Mouse (Mus musculus) G1E-ER4 (cell line): ENCODE results near the gene Znrf1. TPM values are rescaled to one million over a fixed set of nuclear protein-coding genes. Genes with fewer than 3 reads are reported as not detected.
A peak's percentile ranks its signal among the peaks of the same experiment; 100 is the strongest.

Experiments
- GATA1 ChIP-seq: IDR thresholded peaks from one replicate; pipeline ENCODE4 v1.8.0; 2012; ENCODE audit warnings: low read length, inconsistent platforms
- polyA plus RNA-seq: library from polyadenylated mRNA; stranded (reverse); fragments of >175 nt; gene quantifications from 2 replicates; pipeline ENCODE4 v1.2.3, GENCODE M21; 2012

Znrf1 gene
- polyA plus RNA-seq, 1 experiment, result 36.4 TPM

DNA sequence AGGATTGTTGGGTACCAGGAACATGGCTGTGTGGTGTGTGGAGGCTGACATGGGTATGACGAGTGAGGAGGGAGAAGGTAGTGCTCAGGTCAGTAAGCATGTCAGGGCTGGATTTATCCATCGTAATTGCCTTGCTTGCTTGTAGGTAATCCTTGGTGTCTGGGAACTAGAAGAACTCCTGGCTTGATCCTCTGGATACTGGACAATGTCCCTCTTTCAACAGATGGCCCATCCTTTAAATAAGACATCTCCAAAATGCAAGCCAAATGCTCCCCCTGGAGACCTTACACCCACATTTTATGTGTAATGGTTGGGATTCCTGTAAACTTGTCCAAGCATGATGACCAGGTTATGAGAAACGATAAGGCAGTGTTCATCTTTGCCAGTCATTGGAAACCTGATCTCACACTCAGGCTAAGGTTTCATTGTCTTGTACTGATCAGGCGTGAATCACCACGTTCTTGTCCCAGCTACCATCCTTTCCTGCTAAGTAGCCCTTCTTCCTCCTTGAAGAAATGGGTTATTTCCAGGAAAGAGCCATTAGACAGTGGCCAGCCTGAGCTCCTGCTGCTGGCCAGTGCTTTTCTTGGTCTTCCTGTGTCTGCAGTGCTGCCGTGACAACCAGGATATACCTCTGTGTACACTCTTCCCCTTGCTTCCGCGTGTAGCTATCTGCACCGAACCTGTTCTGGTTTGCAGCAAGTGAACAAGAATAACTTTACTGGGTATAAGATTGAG lies 64.0 kb downstream of the Znrf1 start:
- peak; percentile 13 for TF ChIP-seq GATA1

DNA sequence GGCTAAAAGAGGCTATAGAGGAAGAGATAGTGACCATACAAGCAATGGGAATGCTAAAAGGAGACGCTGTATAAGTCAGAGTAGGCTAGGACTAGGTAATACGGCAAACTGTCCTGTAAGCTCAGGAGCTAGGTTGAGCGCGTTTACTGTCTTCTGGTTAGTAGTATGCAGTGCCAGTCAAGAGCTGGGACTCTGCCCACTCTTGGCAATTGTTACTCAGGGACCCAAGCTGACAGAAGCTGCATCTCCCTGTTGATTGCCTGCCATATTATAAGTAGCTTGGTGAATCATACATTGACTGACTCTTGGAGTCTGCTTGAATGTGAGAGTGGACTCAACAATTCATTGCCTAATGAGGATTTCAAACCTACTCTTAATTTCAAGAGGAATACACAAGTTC lies 66.2 kb downstream of the Znrf1 start:
- no peak for TF ChIP-seq GATA1

DNA sequence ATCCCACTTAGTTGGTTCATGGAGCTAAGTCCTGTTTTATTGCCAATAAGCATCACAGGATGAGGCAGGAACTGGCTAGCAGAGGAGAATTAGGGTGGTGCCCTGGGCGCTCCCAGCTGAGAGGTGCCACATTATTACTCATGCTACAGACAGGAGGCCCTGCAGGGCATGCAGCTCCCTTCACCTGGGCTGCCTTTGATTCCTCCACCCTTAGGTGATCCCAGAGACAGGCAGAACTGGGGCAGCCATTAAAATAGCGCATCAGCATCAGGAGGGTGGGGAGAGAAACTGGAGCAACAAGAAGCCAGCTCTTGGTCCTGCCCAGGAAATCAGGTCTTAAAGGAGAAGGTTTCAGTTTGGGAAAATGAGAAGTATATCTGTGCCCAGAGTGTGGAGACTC lies 69.1 kb downstream of the Znrf1 start:
- no peak for TF ChIP-seq GATA1

DNA sequence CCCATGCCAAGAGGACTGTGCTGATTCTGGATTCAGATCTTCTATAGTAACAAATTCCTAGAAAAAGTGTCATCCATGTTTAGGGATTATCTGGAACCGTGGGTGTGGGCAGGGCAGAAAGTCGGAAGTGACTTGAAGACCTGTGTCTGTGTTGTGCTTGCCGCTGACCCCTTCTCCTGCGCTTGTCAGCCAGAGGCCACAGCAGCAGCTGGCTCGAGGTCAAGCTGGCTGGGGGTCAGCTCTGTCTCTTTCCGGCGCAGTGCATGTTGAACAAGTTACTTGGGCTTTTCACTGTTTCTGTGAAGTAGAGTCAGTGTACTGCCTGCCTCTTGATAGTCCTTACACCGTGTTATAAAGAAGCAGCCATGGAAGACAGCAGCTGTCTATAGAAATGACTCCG lies 71.1 kb downstream of the Znrf1 start:
- no peak for TF ChIP-seq GATA1

DNA sequence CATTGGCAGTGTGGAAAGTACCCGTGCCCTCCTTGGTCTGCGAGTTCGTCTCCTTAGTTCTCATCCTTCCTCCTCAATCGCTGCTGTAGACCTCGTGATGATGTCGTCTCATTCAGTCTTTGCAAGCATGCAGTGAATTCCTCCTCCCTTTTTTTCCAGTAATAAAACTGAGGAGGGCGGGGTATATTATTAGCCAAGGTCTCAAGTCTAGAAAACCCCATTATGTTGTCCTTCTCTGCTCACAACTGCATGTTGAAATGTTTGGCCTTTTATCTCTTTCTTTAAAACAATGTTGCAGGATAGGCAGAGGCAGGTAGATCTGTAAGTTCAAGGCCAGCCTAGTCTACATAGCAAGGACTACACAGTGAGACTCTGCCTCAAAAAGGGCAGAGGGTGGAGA lies 71.5 kb downstream of the Znrf1 start:
- TF ChIP-seq GATA1, result no peak

DNA sequence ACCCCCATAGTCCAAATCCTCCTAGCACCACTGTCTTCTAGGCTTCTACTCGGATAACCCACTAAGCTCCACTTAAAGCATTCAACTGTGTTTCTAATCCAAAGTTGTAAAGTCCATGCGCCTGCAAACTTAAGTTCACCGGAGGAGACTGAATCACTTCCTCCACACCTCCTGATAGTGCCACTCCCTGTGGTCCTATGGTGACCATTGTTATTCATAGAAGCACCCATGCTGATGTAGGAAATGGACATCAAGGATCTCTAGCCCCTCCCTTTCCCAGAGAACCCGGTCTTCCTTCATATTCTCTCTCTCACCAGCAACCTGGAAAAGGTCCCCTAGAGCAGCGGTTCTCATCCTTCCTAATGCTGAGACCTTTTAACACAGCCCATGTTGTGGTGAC lies 77.3 kb downstream of the Znrf1 start:
- no peak for TF ChIP-seq GATA1

DNA sequence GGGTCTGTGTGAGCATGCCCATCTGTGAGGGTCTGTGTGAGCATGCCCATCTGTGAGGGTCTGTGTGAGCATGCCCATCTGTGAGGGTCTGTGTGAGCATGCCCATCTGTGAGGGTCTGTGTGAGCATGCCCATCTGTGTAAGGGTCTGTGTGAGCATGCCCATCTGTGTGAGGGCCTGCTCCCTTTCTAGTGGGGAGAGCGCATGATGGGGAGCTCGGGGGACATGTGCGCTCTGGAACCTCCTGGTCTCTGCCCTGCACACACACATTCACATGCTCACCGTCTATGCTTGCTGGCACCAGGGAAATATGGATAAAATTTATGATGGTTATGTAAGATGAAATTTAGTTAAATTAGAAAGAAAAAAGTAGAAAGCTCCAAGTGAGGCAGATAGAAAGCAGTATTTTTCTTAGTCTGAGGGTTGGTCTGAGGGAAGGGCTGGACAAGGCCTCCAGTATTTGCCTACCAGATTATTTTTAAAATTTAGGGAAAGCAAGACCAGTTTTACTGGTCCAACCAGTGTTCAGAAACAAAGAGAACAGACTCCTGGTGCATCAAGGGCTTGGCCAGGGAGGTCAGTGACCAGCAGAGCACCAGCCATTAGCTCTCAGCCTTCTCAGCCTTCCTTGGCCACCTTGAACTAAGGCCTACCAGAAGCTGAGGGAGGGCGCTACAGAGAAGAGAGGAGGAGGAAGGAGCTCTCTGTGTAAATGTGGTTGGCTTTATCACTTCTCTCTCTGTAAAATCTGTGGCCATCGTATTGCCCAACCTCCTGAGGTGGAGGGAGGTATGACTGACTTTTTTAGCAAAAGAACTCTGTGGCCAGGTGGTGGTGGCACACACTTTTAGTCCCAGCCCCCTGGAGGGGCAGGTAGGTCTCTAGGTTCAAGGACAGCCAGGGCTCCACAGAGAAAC lies 79.1 kb downstream of the Znrf1 start:
- TF ChIP-seq GATA1, result no peak

DNA sequence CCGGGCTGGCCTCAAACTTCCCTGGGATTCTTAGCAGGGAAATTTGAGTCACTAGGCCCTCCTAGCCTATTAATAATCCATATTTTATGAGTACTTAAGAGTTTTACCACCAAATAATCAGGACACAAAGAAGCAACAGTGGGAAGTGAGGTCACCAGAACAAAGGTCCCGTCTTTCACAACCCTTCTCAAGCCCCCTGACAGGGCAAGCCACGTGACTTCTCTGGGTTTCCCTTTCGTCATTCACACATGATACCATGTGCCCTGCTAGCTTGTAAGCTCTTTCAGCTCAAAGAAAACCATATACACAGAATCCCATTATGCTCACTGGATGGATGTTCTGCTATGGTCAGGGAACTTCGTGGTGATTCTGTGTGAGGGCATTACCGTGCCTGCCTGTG lies 81.9 kb downstream of the Znrf1 start:
- TF ChIP-seq GATA1, result no peak

DNA sequence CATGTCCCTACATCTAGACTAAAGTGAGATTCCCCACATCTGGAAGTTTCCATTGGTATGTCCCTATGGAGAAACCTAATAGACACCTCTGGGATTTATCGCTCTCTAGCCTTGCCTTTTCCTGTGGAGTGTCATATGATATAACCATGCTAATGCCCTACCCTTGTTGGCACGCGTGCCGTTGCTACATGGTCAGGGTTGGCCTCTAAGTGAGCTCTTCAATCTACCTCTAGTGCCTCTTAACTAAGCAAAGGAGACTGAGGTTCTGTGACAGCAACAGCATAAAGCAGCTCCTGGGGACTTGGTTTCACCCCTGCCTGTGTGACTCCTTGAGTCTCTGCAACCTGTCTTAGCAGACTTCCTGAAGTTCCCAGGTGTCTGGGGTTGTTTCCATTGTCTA lies 82.4 kb downstream of the Znrf1 start:
- no peak for TF ChIP-seq GATA1

DNA sequence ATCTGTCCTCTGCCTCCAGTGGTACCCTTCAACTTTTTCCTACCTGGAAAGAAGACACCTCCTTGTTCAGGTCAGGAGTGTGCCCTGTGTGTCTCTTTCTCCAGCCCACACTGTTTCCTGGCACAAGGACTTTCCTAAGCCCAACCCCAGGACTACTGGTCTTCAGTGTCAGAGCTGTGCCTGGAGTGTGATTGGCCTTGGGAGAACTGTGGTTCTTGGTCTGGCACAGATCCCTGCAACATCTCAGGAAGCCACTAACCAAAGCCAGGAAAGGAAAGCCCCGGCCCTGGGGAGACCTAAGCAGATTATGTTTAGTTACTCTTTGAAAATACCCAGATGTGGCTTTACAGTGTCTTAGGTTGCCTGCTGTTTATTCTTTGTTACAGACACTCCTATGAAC lies 84.0 kb downstream of the Znrf1 start:
- TF ChIP-seq GATA1, result no peak

DNA sequence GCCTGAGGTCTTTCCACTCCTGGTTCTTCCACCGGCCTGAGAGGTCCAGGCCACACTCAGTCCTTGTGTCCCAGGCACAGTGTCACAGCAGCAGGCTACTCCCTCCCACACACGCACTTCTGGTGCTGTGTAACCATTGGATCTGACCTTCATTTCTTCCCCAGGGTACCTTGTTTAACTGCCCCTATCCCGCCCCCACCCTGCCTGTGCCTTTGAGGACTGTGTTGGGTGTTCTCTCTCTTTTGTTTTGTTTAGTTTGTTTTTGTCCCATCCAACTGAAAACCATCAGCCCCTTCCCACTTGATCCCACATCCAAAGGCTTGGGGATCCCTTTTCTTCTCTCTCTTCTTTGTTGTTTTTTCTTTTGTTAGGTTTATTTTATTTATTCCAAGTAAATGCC lies 86.2 kb downstream of the Znrf1 start:
- TF ChIP-seq GATA1, result no peak

DNA sequence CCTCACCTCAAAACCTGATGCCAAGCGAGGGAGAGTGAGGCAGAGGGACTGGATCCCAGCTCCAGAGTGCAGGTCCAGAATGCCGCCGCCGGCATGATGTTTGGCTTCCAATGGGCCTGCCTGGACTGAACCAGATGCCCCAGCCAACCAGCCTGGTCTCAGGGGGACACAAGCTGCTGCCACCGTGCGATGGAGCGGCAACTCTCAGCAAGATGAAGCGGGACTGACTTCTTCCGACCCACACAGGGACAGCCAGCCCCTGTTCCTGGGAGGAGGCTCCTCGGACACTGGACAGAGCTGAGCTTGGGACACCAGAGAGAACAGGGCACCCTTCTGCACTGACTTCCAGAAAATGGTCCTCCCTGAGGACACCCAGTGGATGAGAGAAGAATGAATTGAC lies 86.7 kb downstream of the Znrf1 start:
- no peak for TF ChIP-seq GATA1

DNA sequence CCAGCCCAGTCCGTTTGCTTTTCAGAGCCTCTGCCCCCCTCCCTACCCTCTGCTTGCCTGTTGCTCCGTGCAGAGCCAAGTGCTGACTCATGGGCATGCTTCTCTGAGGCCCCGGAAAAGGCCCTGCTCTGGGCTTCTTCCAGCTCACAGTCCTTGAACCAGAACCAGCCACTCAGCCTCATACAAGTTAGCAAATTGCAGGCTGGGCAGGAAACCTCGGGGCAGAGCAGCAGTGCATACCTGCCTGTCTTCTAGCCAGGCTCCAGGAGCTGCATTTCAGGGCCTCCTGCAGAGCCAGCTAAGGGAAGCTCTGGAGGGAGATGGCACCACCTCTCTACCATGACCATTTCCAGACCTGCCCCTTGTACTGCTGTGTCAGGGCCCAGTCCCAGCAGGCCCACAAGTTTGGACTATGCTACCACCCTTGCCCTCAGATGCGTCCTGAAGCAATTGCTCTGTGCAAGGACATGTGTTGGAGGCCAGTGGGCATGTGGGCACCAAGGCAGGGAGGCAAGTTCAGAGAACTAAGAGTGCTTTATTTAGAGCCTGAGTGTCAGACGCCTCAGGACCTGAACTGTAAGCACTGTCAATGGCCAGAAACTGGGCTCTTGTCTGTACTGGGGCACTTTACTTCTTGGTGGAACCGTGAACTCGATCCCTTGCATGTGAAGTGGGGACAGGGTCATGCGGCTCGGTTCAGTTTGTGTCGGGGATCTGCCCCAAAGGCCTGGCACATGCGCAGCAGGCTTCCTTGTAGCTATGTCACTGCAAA lies 88.4 kb downstream of the Znrf1 start:
- no peak for TF ChIP-seq GATA1

DNA sequence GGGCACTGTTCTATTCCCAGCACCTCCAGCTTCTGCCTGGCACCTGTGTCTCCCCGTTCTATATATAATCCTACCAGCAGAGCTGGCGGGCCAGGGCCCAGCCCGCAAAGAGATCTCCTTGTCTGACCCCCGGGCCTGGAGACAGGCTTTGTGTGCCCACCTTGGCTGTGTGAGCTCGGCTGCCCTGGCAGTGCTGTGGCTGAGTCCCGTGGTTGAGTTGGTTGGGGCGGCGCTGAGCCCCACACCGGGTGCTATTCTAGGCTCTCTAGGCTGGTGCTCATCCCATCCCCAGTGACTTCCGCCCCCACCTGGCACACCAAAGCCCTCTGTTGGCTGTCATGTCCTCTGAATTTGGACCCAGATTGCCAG lies 88.9 kb downstream of the Znrf1 start:
- TF ChIP-seq GATA1, result no peak

DNA sequence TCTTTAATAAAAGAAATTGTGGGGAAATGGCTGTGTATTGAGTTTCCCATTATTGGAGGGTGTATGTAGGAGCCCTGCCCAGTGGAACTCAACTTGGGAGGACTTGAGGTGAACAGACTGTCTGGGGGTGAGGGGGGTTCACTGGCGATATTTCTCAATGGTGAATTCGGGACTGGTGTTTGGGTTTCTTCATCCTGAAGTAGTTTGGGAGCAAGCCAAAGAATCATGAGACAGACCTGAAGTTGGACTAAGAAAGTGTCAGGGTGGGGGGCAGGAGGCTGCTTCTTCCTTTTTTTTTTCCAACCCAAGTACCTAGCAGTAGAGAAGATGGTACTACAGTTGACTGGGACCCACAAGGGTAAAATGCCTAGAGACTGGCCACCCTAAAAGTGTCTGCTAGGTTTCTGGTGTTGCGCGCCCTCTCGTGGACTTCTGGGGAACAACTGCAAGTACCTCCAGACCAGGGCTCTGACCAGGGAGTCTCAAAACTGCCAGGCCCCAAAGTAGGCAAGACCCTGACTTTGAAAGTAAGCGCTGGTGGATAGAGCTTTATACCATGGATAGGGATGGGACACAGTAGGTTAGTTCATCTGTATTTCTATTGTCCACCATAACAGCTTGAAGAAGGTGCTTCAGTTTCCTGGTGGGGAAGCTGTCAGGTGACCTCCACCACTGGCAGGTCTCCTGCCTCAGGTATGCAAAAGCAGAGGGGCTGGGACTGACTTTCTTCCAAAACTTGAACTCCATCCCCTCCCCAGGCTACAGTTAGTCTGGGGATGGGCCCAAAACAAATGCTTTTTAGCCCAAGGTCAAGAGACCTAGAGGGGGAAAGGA lies 90.0 kb downstream of the Znrf1 start:
- no peak for TF ChIP-seq GATA1
